Mouse (Mus musculus) spleen, postnatal 10 days (tissue): ENCODE data around the gene Vmn2r92.
"Not testable (repeated sequence)": the region's sequence is repeated elsewhere in the genome, so short reads cannot be mapped to it uniquely, and the experiment has no call there.

Experiments used
- DNase-seq, 2 experiments: peaks; one replicate each; pipeline ENCODE4 v3.0.0; 2021 to 2022; ENCODE audit warnings: low spot score in 2 of 2

Vmn2r92 gene

DNA sequence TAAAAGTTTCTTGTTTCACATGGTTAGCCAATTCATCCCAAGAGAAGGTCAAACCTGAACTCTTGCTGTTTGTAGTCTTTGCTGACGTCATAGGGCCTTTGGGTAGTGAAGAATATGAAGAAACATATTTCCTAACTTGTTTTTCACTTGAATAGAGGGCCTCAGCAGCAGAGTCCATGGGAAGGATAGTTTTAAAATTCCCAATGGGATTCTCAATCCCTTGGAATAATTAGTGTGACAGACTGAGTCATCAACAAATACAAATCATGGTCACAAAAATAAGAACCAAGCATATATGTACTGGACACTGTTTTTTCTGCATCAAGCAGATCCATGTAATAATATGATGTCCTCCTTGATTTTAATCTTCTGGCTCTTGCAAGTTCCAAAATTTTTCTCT is at the start of gene Vmn2r92:
TSS of gene Vmn2r92 (plus strand) at position 301 of the 400 bp plus-strand sequence.
- DNase-seq = not testable (repeated sequence)

DNA sequence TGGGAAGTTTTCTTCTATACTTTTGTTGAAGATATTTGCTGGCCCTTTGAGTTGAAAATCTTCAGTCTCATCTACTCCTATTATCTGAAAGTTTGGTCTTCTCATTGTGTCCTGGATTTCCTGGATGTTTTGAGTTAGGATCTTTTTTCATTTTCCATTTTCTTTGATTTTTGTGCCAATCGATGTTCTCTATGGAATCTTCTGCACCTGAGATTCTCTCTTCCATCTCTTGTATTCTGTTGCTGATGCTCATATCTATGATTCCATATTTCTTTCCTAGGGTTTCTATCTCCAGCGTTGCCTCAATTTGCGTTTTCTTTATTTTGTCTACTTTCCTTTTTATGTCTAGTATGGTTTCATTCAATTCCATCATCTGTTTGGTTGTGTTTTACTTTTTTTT is 49.4 kb upstream of the Vmn2r92 start:
- not testable (repeated sequence) for DNase-seq

DNA sequence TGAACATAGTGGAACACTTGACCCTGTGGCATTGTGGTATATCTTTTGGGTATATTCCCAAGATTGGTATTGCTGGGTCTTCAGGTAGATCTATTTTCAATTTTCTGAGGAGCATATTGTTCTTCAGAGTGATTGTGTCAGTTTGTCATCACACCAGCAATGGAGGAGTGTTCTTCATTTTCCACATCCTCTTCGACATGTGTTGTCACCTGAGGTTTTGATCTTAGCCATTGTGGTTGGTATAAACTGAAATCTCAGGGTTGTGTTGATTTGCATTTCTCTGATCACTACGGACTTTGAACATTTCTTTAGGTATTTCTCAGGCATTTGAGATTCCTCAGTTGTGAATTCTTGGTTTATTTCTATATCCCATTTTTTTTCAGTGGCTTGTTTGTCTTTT is 9.5 kb downstream of the Vmn2r92 start:
- not testable (repeated sequence) for DNase-seq

DNA sequence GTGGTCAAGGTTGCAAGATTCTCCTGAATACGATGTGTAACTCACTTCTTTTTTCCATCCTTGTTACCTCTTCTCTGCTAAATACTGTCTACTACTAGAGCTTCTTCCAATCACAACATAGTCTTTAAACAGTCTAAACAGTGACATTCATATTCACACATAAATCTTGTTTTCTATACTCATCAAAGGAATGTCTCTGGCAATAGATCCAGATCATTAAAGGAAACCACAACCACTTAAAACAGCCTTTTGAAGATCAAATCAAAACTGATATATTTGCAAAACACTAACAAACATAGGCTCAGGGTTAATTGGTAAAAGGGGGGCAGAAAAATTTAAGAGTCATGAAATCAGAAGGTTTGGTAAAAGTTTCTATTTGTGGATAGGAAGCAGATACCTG is 38.0 kb downstream of the Vmn2r92 start:
- DNase-seq = no peak

DNA sequence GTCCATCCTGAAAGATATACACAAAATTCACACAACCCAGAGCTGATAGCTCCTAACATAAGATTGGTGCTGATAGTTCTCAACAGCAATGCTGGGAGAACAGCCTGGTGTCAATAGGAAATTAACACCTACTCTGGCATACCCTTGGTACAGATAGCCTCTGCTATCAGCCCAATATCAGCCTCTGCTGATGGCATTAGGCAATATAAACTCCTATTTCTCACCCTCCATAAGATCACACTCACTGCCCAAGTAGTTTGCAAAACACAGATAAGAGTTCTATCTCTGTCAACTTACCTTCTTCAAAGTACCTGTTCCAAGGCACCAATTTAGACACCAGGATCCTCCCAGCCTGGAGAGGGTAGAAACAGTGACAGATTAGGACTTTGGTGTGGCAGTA is 69.6 kb downstream of the Vmn2r92 start:
- no peak for DNase-seq

DNA sequence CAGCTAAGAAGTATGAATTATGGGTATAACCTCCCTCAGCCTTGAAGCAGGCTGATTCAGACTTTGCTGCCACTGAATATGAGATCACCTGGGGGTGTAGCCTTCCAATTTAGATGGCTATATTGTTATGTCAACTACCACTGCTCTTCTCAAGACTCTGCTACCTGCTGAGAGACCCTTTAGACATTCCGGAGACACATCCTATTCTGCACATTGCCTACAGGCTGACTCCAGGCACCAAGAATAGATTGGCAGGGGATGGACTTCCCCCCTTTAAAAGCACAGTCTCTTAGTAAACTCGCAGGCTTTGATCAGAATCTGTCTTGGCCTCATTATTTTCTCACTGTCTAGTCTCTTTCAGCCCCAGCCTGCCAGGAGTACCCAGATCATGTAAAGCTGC is 80.3 kb downstream of the Vmn2r92 start:
- no peak for DNase-seq

DNA sequence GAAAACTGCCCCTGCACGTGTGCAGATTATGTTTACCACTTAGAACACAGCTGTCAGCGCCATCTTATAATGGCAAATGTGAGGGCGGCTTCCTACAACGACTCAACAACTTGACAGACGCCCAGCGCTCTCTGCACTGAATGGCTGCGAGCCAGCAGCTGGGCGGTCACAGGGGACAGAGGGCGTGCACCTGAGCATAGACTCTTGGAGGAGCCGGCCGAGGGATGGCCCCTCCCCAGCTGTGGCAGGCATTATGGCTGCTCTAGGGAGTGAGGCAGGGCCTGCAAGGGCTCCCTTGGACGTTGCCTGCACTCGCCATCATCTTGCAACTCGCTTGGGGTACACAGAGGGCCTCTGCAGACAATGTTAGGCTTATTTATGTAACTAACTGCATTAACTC is 85.2 kb downstream of the Vmn2r92 start:
- DNase-seq = no peak
